Mouse (Mus musculus): Measurements from ENCODE around the gene Gm7929. TPM values are rescaled to one million over a fixed set of nuclear protein-coding genes. Genes with fewer than 3 reads are reported as not detected.
"Not testable (repeated sequence)": the region's sequence is repeated elsewhere in the genome, so short reads cannot be mapped to it uniquely, and the experiment has no call there.

The Gm7929 gene
- polyA plus RNA-seq (2015; fragmentation: Nextera tagmentation; extraction: Ambion mirVana) = not detected in 2 replicates

DNA sequence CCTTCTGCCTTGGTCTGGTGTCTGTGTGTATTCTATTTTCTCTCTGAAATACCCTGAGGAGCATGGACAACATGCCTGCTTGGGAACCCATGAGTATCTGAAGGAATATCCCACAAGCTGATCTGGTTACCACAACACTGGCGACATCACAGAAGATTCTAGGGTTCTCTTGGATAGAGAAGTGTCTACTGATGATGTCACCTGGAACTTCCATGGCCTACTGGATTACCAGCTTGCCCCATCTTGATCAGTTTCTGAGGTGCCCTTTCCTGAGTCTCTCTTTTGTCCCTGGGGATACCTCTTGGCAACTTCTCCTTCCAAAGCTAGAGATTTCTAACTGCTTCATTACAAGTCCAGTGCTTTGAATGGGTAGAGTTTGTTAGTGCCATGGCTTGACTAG lies at the start of gene Gm7929:
Gene Gm7929, minus strand, starts transcription at position 101 of the 400 bp plus-strand sequence.
- not testable (repeated sequence) for H3K27me3 ChIP-seq (replicated peaks); H3K36me3 ChIP-seq (replicated peaks); H3K9ac ChIP-seq; H3K4me2 ChIP-seq; H3K4me3 ChIP-seq; ATAC-seq (replicated peaks); H3K9me3 ChIP-seq; H3K4me1 ChIP-seq; H3K27ac ChIP-seq
- 77% methylated on average over 1 of the region's 1 CpGs for WGBS

DNA sequence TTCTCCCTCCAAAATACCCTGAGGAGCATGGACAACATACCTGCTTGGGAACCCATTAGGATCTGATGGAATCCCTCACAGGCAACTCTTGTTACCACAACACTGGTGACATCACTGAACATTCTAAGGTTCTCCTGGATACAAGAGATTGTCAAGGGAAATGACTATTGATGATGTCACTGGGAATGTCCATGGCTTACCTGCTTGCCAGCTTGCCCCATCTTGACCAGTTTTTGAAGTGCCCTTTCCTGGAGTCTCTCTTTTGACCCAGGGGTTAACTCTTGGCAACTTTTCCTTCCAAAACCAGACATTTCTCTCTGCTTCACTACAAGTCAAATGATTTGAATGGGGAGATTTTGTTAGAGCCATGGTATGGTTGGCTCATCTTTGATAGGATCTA lies 21.9 kb upstream of the Gm7929 start, which contains the start of gene Gm47189:
Gene Gm47189, minus strand, starts transcription at position 101 of the 400 bp plus-strand sequence.
- H3K4me2 ChIP-seq = not testable (repeated sequence)

DNA sequence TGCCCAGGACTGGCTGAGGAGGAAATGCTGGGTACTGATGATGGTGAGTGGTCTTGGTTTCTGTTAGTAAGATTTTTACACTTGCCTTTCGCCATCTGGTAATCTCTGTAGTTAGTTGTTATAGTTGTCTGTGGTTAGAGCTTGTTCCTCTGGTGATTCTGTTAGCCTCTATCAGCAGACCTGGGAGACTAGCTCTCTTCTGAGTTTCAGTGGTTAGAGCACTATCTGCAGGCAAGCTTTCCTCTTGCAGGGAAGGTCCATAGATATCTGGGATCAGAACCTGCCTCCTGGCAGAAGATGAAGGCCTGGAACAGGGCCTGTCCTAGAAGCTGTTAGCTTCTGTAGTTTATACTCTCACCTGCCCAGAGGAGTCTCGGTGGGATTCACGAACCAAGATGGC lies 5.5 kb upstream of the Gm7929 start:
- H3K9ac ChIP-seq; H3K4me3 ChIP-seq; H3K36me3 ChIP-seq (replicated peaks); H3K27ac ChIP-seq; H3K27me3 ChIP-seq (replicated peaks); ATAC-seq (replicated peaks); H3K9me3 ChIP-seq; H3K4me1 ChIP-seq; H3K4me2 ChIP-seq: not testable (repeated sequence)
- 96% methylated on average over 2 of the region's 3 CpGs for WGBS

More for the DNA sequence above, 21.9 kb upstream of the Gm7929 start, which contains the start of gene Gm47189:
- not testable (repeated sequence) for H3K4me1 ChIP-seq; H3K27me3 ChIP-seq (replicated peaks); H3K9me3 ChIP-seq; H3K27ac ChIP-seq; H3K36me3 ChIP-seq (replicated peaks); ATAC-seq (replicated peaks); H3K9ac ChIP-seq; H3K4me3 ChIP-seq

DNA sequence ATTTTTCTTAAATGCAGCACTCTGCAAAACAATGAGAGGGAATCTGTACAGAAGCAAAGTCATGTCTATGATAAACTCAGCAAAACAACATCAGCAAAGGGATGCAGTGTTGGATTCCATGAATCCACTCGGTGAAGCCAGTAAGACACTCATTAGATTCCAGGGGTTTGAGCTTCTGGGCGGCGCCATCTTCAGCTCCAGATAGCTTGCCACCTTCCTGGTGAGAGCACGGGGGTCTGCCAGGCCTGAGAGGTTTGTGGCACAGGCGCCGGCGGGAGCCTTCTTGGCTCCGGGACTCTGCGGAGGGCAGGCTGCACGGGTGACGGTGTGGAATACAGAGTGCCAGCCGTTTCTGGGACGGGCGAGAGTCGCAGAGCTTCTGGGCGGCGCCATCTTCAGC lies 27.0 kb downstream of the Gm7929 start:
- H3K4me2 ChIP-seq; H3K36me3 ChIP-seq (replicated peaks); H3K4me3 ChIP-seq; H3K4me1 ChIP-seq; H3K27ac ChIP-seq; H3K9me3 ChIP-seq; ATAC-seq (replicated peaks); H3K9ac ChIP-seq; H3K27me3 ChIP-seq (replicated peaks): not testable (repeated sequence)
- 78% methylated on average over 17 of the region's 17 CpGs for WGBS

DNA sequence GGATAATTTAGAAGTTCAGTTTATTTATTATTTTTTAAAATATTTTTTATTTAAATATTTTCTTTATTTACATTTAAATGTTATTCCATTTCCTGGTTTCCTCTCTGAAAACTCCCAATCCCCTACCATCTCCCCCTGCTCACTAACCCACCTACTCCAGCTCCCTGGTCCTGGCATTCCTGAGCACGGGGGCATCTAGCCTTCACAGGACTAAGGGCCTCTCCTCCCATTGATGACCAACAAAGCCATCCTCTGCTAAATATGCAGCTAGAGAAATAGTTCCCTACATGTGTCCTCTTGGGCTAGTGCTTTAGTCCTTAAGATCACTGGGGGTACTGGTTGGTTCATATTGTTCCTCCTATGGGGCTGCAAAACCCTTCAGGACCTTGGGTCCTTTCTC lies 33.2 kb downstream of the Gm7929 start:
- WGBS = 81% methylated on average over 1 of the region's 1 CpGs
- not testable (repeated sequence) for ATAC-seq (replicated peaks); H3K27ac ChIP-seq

DNA sequence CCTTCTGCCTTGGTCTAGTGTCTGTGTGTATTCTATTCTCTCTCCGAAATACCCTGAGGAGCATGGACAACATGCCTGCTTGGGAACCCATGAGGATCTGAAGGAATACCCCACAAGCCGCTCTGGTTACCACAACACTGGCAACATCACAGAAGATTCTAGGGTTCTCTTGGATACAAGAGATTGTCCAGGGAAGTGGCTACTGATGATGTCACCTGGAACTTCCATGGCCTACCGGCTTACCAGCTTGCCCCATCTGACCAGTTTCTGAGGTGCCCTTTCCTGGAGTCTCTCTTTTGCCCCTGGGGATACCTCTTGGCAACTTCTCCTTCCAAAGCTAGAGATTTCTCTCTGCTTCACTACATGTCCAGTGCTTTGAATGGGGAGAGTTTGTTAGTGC lies 48.6 kb downstream of the Gm7929 start, which contains the start of gene Gm8068:
Gene Gm8068, minus strand, starts transcription at position 101 of the 400 bp plus-strand sequence.
- not testable (repeated sequence) for H3K4me2 ChIP-seq; H3K27ac ChIP-seq; ATAC-seq (replicated peaks); H3K9me3 ChIP-seq; H3K4me3 ChIP-seq; H3K4me1 ChIP-seq; H3K27me3 ChIP-seq (replicated peaks); H3K9ac ChIP-seq; H3K36me3 ChIP-seq (replicated peaks)
- WGBS = no CpG with 5 or more reads among the region's 3 CpGs

More for the DNA sequence above, 33.2 kb downstream of the Gm7929 start:
- H3K27me3 ChIP-seq (replicated peaks); H3K4me3 ChIP-seq; H3K9me3 ChIP-seq; H3K4me1 ChIP-seq; H3K36me3 ChIP-seq (replicated peaks); H3K4me2 ChIP-seq; H3K9ac ChIP-seq: not testable (repeated sequence)

Other genes starting within 250 kb of the Gm7929 start
- not detected in 2 replicates for gene Gm7970, start 195.0 kb downstream of the Gm7929 start, polyA plus RNA-seq (2015; fragmentation: Nextera tagmentation; extraction: Ambion mirVana)
- not detected in 2 replicates for gene 1700049E17Rik2, start 177.4 kb downstream of the Gm7929 start, polyA plus RNA-seq (2015; fragmentation: Nextera tagmentation; extraction: Ambion mirVana)
- gene Gm3072, start 126.0 kb downstream of the Gm7929 start, polyA plus RNA-seq (2015; fragmentation: Nextera tagmentation; extraction: Ambion mirVana) = not detected in 2 replicates
- not detected in 2 replicates for gene Gm3676, start 104.1 kb downstream of the Gm7929 start, polyA plus RNA-seq (2015; fragmentation: Nextera tagmentation; extraction: Ambion mirVana)
- not detected in 2 replicates for gene Gm8068, start 48.7 kb downstream of the Gm7929 start, polyA plus RNA-seq (2015; fragmentation: Nextera tagmentation; extraction: Ambion mirVana)
- gene Gm47189, start 21.8 kb upstream of the Gm7929 start, polyA plus RNA-seq (2015; fragmentation: Nextera tagmentation; extraction: Ambion mirVana) = not detected in 2 replicates
- not detected in 2 replicates for gene Gm7980, start 156.7 kb upstream of the Gm7929 start, polyA plus RNA-seq (2015; fragmentation: Nextera tagmentation; extraction: Ambion mirVana)
- not detected in 2 replicates for gene 1700049E17Rik1, start 174.3 kb upstream of the Gm7929 start, polyA plus RNA-seq (2015; fragmentation: Nextera tagmentation; extraction: Ambion mirVana)
- gene 1700024B05Rik, start 193.4 kb upstream of the Gm7929 start, polyA plus RNA-seq (2015; fragmentation: Nextera tagmentation; extraction: Ambion mirVana) = not detected in 2 replicates
- not detected in 2 replicates for gene Gm6401, start 217.3 kb upstream of the Gm7929 start, polyA plus RNA-seq (2015; fragmentation: Nextera tagmentation; extraction: Ambion mirVana)
- gene Gm3543, start 232.7 kb upstream of the Gm7929 start, polyA plus RNA-seq (2015; fragmentation: Nextera tagmentation; extraction: Ambion mirVana) = not detected in 2 replicates

Data from midbrain, embryonic 15.5 days (tissue).